Mouse (Mus musculus) heart, embryonic 15.5 days (tissue): ENCODE results near the gene Srgap1. TPM values are rescaled to one million over a fixed set of nuclear protein-coding genes. Genes with fewer than 3 reads are reported as not detected.
A peak's percentile ranks its signal among the peaks of the same experiment; 100 is the strongest.

Experiments
- ATAC-seq: fragments of 200-750 bp; cut with Nextera tagmentation; replicated peaks from 2 replicates; pipeline ENCODE4 v1.8.0; 2017; ENCODE audit warnings: low read depth, moderate TSS enrichment; ENCODE audit not compliant: insufficient number of reproducible peaks, insufficient read depth, low FRiP score
- H3K27ac ChIP-seq: fragments of 300-500 bp; sonication (generic); 2 replicates; pipeline ENCODE4 v1.5.1; 2015; ENCODE audit warnings: mild to moderate bottlenecking, inconsistent platforms
- H3K27me3 ChIP-seq: fragments of 300-500 bp; sonication (generic); 2 replicates; pipeline ENCODE4 v1.6.1; 2015; ENCODE audit warnings: inconsistent platforms
- H3K36me3 ChIP-seq: fragments of 300-500 bp; sonication (generic); 2 replicates; pipeline ENCODE4 v1.6.1; 2015; ENCODE audit warnings: mild to moderate bottlenecking, inconsistent platforms
- H3K4me1 ChIP-seq: fragments of 300-500 bp; sonication (generic); replicated peaks from 2 replicates; pipeline ENCODE4 v1.6.1; 2015; ENCODE audit warnings: inconsistent platforms
- H3K4me2 ChIP-seq: fragments of 300-500 bp; sonication (generic); 2 replicates; pipeline ENCODE4 v1.6.1; 2015; ENCODE audit warnings: inconsistent platforms, mild to moderate bottlenecking, moderate library complexity
- H3K4me3 ChIP-seq: fragments of 300-500 bp; sonication (generic); 2 replicates; pipeline ENCODE4 v1.5.1; 2015; ENCODE audit warnings: mild to moderate bottlenecking, inconsistent platforms
- H3K9ac ChIP-seq: fragments of 300-500 bp; sonication (generic); 2 replicates; pipeline ENCODE4 v1.6.1; 2015; ENCODE audit warnings: mild to moderate bottlenecking, inconsistent platforms
- H3K9me3 ChIP-seq: fragments of 300-500 bp; sonication (generic); replicated peaks from 2 replicates; pipeline ENCODE4 v1.6.1; 2016; ENCODE audit warnings: inconsistent platforms
- whole genome bisulfite sequencing: fragments of 180-500 bp; shearing (Covaris S2); methylation state at CpG from one replicate; pipeline ENCODE4 v1.1.7; 2015; ENCODE audit warnings: mixed read lengths; 5-methylcytosine and 5-hydroxymethylcytosine counted together
- polyA plus RNA-seq: library from polyadenylated mRNA; unstranded; fragments of >200 nt; fragmentation: Nextera tagmentation; extraction: Ambion mirVana; gene quantifications from 2 replicates; pipeline ENCODE4 v1.2.1, GENCODE M21; 2015

The Srgap1 gene
- polyA plus RNA-seq, 1 experiment from 2014 or later: 7.6 TPM

- Histone ChIP-seq H3K4me3 (no peak overlapping the region), H3K4me2 (no peak overlapping the region), H3K27ac (no peak overlapping the region), H3K9ac (no peak overlapping the region), H3K4me1 (peaks cover 9% of the 10 kb centered on the region), H3K27me3 (no peaks in the 10 kb centered on the region), H3K36me3 (no peaks in the 10 kb centered on the region), H3K9me3 (no peaks in the 10 kb centered on the region)
- ATAC-seq: no peak
- WGBS: 47% methylated on average over 5 of the region's 5 CpGs
Observed at GRCm38 (mm10) chr10:121994660-121995059, 52.5 kb downstream of the Srgap1 start.

GRCm38 (mm10) chr10:121992609-121993008 is 54.5 kb downstream of the Srgap1 start:
- no peaks in the 10 kb centered on the region for H3K27me3 ChIP-seq
- H3K9me3 ChIP-seq: no peaks in the 10 kb centered on the region
- H3K4me3 ChIP-seq: no peak overlapping the region
- WGBS: 52% methylated on average over 8 of the region's 8 CpGs
- H3K27ac ChIP-seq: no peak overlapping the region
- H3K4me2 ChIP-seq: no peak overlapping the region
- peaks cover 9% of the 10 kb centered on the region for H3K4me1 ChIP-seq
- H3K9ac ChIP-seq: no peak overlapping the region
- H3K36me3 ChIP-seq: no peaks in the 10 kb centered on the region
- ATAC-seq: no peak

GRCm38 (mm10) chr10:121986997-121987396 is 60.1 kb downstream of the Srgap1 start:
- H3K27ac ChIP-seq: no peak overlapping the region
- no peaks in the 10 kb centered on the region for H3K9me3 ChIP-seq
- no peak overlapping the region for H3K4me3 ChIP-seq
- no peak overlapping the region for H3K9ac ChIP-seq
- ATAC-seq: no peak
- no peak overlapping the region for H3K4me2 ChIP-seq
- 61% methylated on average over 4 of the region's 4 CpGs for WGBS
- H3K36me3 ChIP-seq: no peaks in the 10 kb centered on the region
- H3K4me1 ChIP-seq: peaks cover 17% of the 10 kb centered on the region
- no peaks in the 10 kb centered on the region for H3K27me3 ChIP-seq

- no peak overlapping the region for H3K4me3 ChIP-seq
- H3K4me2 ChIP-seq: no peak overlapping the region
- WGBS: 77% methylated on average over 10 of the region's 10 CpGs
- H3K9me3 ChIP-seq: no peaks in the 10 kb centered on the region
- H3K27me3 ChIP-seq: no peaks in the 10 kb centered on the region
- H3K4me1 ChIP-seq: peaks cover 17% of the 10 kb centered on the region
- no peak for ATAC-seq
- no peaks in the 10 kb centered on the region for H3K36me3 ChIP-seq
- no peak overlapping the region for H3K9ac ChIP-seq
- H3K27ac ChIP-seq: no peak overlapping the region
Observed at GRCm38 (mm10) chr10:121984887-121985286, 62.2 kb downstream of the Srgap1 start.

GRCm38 (mm10) chr10:121983993-121984610 is 63.0 kb downstream of the Srgap1 start:
- ATAC-seq: no peak
- Histone ChIP-seq H3K27me3 (no peaks in the 10 kb centered on the region), H3K9me3 (no peaks in the 10 kb centered on the region), H3K4me3 (no peak overlapping the region), H3K4me1 (peaks cover 17% of the 10 kb centered on the region), H3K4me2 (no peak overlapping the region), H3K27ac (no peak overlapping the region), H3K36me3 (no peaks in the 10 kb centered on the region), H3K9ac (no peak overlapping the region)
- 42% methylated on average over 10 of the region's 10 CpGs for WGBS

GRCm38 (mm10) chr10:121975330-121975729 is 71.8 kb downstream of the Srgap1 start:
- H3K9ac ChIP-seq: no peak overlapping the region
- no peak for ATAC-seq
- H3K4me3 ChIP-seq: no peak overlapping the region
- 78% methylated on average over 6 of the region's 6 CpGs for WGBS
- no peaks in the 10 kb centered on the region for H3K36me3 ChIP-seq
- H3K4me2 ChIP-seq: no peak overlapping the region
- H3K27ac ChIP-seq: no peak overlapping the region
- H3K27me3 ChIP-seq: no peaks in the 10 kb centered on the region
- peaks cover 10% of the 10 kb centered on the region for H3K4me1 ChIP-seq
- H3K9me3 ChIP-seq: no peaks in the 10 kb centered on the region

- Histone ChIP-seq H3K9ac (no peak overlapping the region), H3K27me3 (no peaks in the 10 kb centered on the region), H3K36me3 (no peaks in the 10 kb centered on the region), H3K27ac (no peak overlapping the region), H3K4me3 (no peak overlapping the region), H3K9me3 (no peaks in the 10 kb centered on the region), H3K4me2 (no peak overlapping the region), H3K4me1 (peaks cover 10% of the 10 kb centered on the region)
- ATAC-seq: no peak
- WGBS: 78% methylated on average over 4 of the region's 4 CpGs
Observed at GRCm38 (mm10) chr10:121974591-121974990, 72.5 kb downstream of the Srgap1 start.

- Histone ChIP-seq H3K9me3 (no peaks in the 10 kb centered on the region), H3K9ac (no peak overlapping the region), H3K4me2 (no peak overlapping the region), H3K4me3 (no peak overlapping the region), H3K4me1 (peaks cover 14% of the 10 kb centered on the region), H3K27ac (no peak overlapping the region), H3K27me3 (no peaks in the 10 kb centered on the region), H3K36me3 (no peaks in the 10 kb centered on the region)
- no peak for ATAC-seq
- 92% methylated on average over 7 of the region's 7 CpGs for WGBS
Observed at GRCm38 (mm10) chr10:121973281-121973680, 73.8 kb downstream of the Srgap1 start.

GRCm38 (mm10) chr10:121972249-121972892 is 74.7 kb downstream of the Srgap1 start:
- no peaks in the 10 kb centered on the region for H3K27me3 ChIP-seq
- no peaks in the 10 kb centered on the region for H3K36me3 ChIP-seq
- peaks cover 19% of the 10 kb centered on the region for H3K4me1 ChIP-seq
- no peak overlapping the region for H3K4me2 ChIP-seq
- ATAC-seq: no peak
- H3K4me3 ChIP-seq: no peak overlapping the region
- no peak overlapping the region for H3K9ac ChIP-seq
- WGBS: 81% methylated on average over 10 of the region's 10 CpGs
- peak overlapping the region; percentile 41 for H3K27ac ChIP-seq
- no peaks in the 10 kb centered on the region for H3K9me3 ChIP-seq

- no peak; the same call in 1 of the 2 replicates for ATAC-seq
- Histone ChIP-seq H3K4me2 (no peak overlapping the region), H3K9me3 (no peaks in the 10 kb centered on the region), H3K36me3 (no peaks in the 10 kb centered on the region), H3K27me3 (no peaks in the 10 kb centered on the region), H3K4me3 (no peak overlapping the region), H3K9ac (no peak overlapping the region), H3K4me1 (peaks cover 19% of the 10 kb centered on the region), H3K27ac (peak overlapping the region; percentile 41)
- WGBS: 55% methylated on average over 8 of the region's 8 CpGs
Observed at GRCm38 (mm10) chr10:121971658-121972057, 75.5 kb downstream of the Srgap1 start.

GRCm38 (mm10) chr10:121970912-121971311 is 76.2 kb downstream of the Srgap1 start:
- H3K27ac ChIP-seq: peak overlapping the region; percentile 41; the same call in 1 of the 2 replicates

GRCm38 (mm10) chr10:121964114-121964513 is 83.0 kb downstream of the Srgap1 start:
- Histone ChIP-seq H3K27me3 (no peaks in the 10 kb centered on the region), H3K4me3 (no peak overlapping the region), H3K9me3 (no peaks in the 10 kb centered on the region), H3K4me2 (no peak overlapping the region), H3K27ac (no peak overlapping the region), H3K4me1 (peaks cover 12% of the 10 kb centered on the region; the same call in 1 of the 2 replicates), H3K36me3 (no peaks in the 10 kb centered on the region), H3K9ac (no peak overlapping the region)
- 74% methylated on average over 10 of the region's 10 CpGs for WGBS
- ATAC-seq: no peak

More at GRCm38 (mm10) chr10:121970912-121971311, 76.2 kb downstream of the Srgap1 start:
- no peaks in the 10 kb centered on the region for H3K9me3 ChIP-seq
- H3K27me3 ChIP-seq: no peaks in the 10 kb centered on the region
- H3K4me2 ChIP-seq: no peak overlapping the region
- peaks cover 19% of the 10 kb centered on the region for H3K4me1 ChIP-seq
- no peaks in the 10 kb centered on the region for H3K36me3 ChIP-seq
- 72% methylated on average over 6 of the region's 6 CpGs for WGBS
- no peak overlapping the region for H3K9ac ChIP-seq
- no peak overlapping the region for H3K4me3 ChIP-seq
- no peak for ATAC-seq
